Mouse (Mus musculus) olfactory bulb, adult 2 months (tissue): ENCODE measurements around the gene Platr17.

Experiments used
- CTCF ChIP-seq: fragments of 200-500 bp; IDR thresholded peaks from 2 replicates; pipeline ENCODE4 v1.5.1; 2012; ENCODE audit warnings: low read depth, mild to moderate bottlenecking, low read length, moderate library complexity; ENCODE audit not compliant: insufficient read depth
- POLR2A ChIP-seq: fragments of 200-500 bp; IDR thresholded peaks from 2 replicates; pipeline ENCODE4 v1.6.1; 2012; ENCODE audit warnings: mild to moderate bottlenecking, low read depth, low read length, moderate library complexity; ENCODE audit not compliant: insufficient read depth

DNA sequence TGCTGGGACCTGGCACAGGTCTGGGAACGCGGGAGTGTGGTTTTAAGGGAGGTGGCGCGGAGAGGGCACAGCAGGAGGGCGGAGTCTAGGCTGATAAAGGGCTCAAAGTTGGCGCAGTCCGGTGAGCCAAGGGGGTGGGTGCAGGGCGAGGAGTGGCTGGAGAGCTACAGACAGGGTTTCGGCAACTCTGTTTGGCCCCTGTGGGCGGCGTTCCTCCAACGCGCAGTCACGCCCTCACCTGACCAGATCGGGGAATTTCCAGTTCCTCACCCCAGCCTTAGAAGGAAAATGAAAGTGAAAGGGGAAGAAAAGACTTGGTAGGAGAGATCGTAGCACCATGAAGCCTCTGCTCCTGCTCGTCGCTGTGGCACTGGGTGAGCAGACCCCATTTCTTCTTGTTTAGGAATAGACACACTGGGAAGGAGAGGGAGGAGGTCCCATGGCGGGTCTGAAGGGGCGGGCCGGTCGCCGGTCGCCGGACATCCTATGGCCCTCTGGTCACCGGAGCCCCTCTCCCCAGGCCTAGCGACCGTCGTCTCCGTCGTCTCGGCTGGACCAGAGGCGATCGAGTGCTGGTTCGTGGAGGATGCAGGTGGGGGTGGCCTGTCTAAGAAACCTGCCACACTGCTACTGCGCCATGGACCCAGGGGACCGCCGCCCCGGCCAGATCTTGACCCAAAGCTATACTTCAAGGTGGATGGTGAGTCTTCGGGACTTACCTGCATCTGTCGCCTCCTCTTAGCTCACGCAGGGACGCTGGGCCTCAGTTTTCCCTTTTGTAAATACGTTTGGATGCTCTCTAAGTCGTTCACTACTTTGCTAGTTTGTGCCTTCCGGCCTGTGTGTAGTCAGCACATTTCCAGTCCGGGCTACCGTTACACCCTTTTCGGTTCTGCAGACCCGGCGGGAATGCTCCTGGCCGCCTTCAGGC lies 14.7 kb downstream of the Platr17 start:
- TF ChIP-seq POLR2A (no peak), CTCF (no peak)
